Mouse (Mus musculus) stomach, embryonic 14.5 days (tissue): ENCODE results near the gene Abcc3. TPM values are rescaled to one million over a fixed set of nuclear protein-coding genes. Genes with fewer than 3 reads are reported as not detected.
"Not testable (repeated sequence)": the region's sequence is repeated elsewhere in the genome, so short reads cannot be mapped to it uniquely, and the experiment has no call there.

Experiments
- ATAC-seq: fragments of 200-750 bp; cut with Nextera tagmentation; 2 replicates; pipeline ENCODE4 v1.8.0; 2017; ENCODE audit warnings: low read depth, moderate TSS enrichment; ENCODE audit not compliant: insufficient number of reproducible peaks, insufficient read depth, low FRiP score
- H3K27ac ChIP-seq: fragments of 300-500 bp; sonication (generic); 2 replicates; pipeline ENCODE4 v1.5.1; 2014; ENCODE audit warnings: mild to moderate bottlenecking, low read length, moderate library complexity, mixed read lengths
- H3K27me3 ChIP-seq: fragments of 300-500 bp; sonication (generic); 2 replicates; pipeline ENCODE4 v1.6.1; 2014; ENCODE audit warnings: low read length, control low read depth, mixed read lengths; ENCODE audit not compliant: control insufficient read depth, insufficient read depth
- H3K36me3 ChIP-seq: fragments of 300-500 bp; sonication (generic); 2 replicates; pipeline ENCODE4 v1.6.1; 2014; ENCODE audit warnings: mild to moderate bottlenecking, control low read depth, low read length, moderate library complexity, mixed read lengths; ENCODE audit not compliant: control insufficient read depth, insufficient read depth
- H3K4me1 ChIP-seq: fragments of 300-500 bp; sonication (generic); 2 replicates; pipeline ENCODE4 v1.6.1; 2014; ENCODE audit warnings: low read length, control low read depth, mixed read lengths; ENCODE audit not compliant: control insufficient read depth, insufficient read depth
- H3K4me2 ChIP-seq: fragments of 300-500 bp; sonication (generic); replicated peaks from 2 replicates; pipeline ENCODE4 v1.6.1; 2014; ENCODE audit warnings: low read depth, low read length, control low read depth
- H3K4me3 ChIP-seq: fragments of 300-500 bp; sonication (generic); 2 replicates; pipeline ENCODE4 v1.5.1; 2014; ENCODE audit warnings: low read depth, low read length, control low read depth
- H3K9ac ChIP-seq: fragments of 300-500 bp; sonication (generic); replicated peaks from 2 replicates; pipeline ENCODE4 v1.6.1; 2014; ENCODE audit warnings: low read depth, mild to moderate bottlenecking, control low read depth, low read length, moderate library complexity, mixed read lengths
- H3K9me3 ChIP-seq: fragments of 300-500 bp; sonication (generic); 2 replicates; pipeline ENCODE4 v1.6.1; 2016; ENCODE audit warnings: low read depth, low read length, control low read depth; ENCODE audit not compliant: control insufficient read depth
- WGBS: fragments of 180-500 bp; shearing (Covaris S2); extraction: QIAGEN DNeasy Blood & Tissue Kit; methylation state at CpG from one replicate; pipeline ENCODE4 v1.1.7; 2014; 5-methylcytosine and 5-hydroxymethylcytosine counted together
- polyA plus RNA-seq: library from polyadenylated mRNA; unstranded; fragments of >200 nt; fragmentation: Nextera tagmentation; extraction: Ambion mirVana; gene quantifications from 2 replicates; pipeline ENCODE4 v1.2.1, GENCODE M21; 2014

Gene Abcc3
- polyA plus RNA-seq, 1 experiment from 2014 or later = 4.5 TPM

DNA sequence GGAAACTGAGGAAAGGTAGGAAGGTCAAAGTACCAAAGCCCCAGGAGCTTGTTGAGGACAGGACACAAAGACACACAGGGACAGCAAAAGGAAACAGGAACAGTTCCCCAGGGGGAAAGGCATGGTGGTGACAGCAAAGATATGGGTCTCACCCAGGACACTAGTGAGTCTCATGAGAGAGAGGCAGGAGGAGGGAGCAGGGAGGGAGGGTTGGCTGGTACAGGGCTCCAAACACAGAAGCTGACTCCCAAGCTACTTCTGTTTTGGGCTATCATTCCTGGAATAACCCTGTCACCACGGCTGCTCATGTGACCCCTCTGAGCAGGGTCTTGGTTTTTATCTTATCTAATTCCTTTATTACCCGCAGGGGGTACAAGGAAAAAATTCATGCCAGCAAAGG is 19.8 kb upstream of the Abcc3 start:
- peaks cover 21% of the 10 kb centered on the region; the same call in 1 of the 2 replicates for H3K4me1 ChIP-seq
- no peaks in the 10 kb centered on the region for H3K9me3 ChIP-seq
- peaks cover 8% of the 10 kb centered on the region; the same call in 1 of the 2 replicates for H3K36me3 ChIP-seq
- no peak overlapping the region for H3K4me2 ChIP-seq
- H3K9ac ChIP-seq = no peak overlapping the region
- 34% methylated on average over 2 of the region's 2 CpGs for WGBS
- ATAC-seq = no peak
- H3K27ac ChIP-seq = no peak overlapping the region
- H3K27me3 ChIP-seq = no peaks in the 10 kb centered on the region
- H3K4me3 ChIP-seq = no peak overlapping the region

DNA sequence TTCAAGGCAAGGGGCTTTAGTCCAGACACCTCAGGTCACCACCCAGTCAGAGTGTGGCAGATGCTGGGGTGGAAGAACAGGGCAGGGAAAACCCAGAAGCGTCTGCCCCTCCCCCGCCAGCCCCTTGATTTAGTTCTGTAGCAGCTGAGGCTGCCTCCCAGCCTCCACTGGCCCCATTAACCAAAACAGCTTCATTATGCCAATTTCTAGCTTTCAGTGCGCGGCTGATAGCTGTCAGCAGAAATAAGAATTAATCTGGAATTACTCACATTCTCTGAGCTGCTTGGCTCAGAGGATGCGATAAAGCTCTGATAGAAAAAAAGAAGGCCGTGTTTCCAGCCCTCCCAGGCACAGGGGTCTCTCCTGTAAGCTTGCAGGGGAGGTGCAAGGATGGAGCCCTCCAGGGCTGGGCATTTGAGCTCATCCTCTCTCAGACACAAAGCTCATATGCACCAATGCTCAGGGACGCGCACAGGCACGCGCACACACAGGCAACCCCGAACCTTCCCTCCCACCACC is 15.1 kb upstream of the Abcc3 start:
- Histone ChIP-seq H3K4me1 (peaks cover 25% of the 10 kb centered on the region), H3K36me3 (peaks cover 2% of the 10 kb centered on the region; the same call in 1 of the 2 replicates), H3K9me3 (no peaks in the 10 kb centered on the region), H3K4me3 (no peak overlapping the region), H3K4me2 (no peak overlapping the region), H3K27me3 (no peaks in the 10 kb centered on the region), H3K27ac (no peak overlapping the region), H3K9ac (no peak overlapping the region)
- 0 out of 2 replicates have a peak, but pooled peaks have one; percentile 8 for ATAC-seq
- WGBS = 37% methylated on average over 11 of the region's 11 CpGs

DNA sequence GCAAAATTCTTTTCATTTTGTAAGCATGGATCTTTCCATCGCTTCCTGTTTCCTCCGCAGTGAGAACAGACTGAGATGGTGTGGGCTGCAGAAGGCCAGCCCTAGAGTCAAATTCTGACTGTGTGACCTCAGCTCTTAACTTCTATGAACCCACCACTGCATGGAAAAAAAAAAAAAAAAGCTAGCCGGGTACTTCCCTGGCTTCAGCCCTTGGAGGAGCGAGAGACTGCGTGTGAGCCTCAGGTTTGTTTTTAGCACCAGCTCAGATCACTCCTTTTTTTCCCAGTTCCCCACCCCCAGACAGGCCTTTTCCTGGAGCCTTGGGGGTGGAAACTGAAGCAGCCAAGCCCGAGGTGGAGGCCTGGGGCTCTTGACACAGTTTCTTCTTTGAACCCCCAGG is 12.6 kb upstream of the Abcc3 start:
- H3K36me3 ChIP-seq = peaks cover 2% of the 10 kb centered on the region; the same call in 1 of the 2 replicates
- no peak overlapping the region for H3K4me2 ChIP-seq
- H3K27ac ChIP-seq = no peak overlapping the region
- no peak for ATAC-seq
- H3K9me3 ChIP-seq = no peaks in the 10 kb centered on the region
- 52% methylated on average over 6 of the region's 6 CpGs for WGBS
- no peak overlapping the region for H3K9ac ChIP-seq
- H3K27me3 ChIP-seq = no peaks in the 10 kb centered on the region
- peaks cover 25% of the 10 kb centered on the region for H3K4me1 ChIP-seq
- H3K4me3 ChIP-seq = no peak overlapping the region

DNA sequence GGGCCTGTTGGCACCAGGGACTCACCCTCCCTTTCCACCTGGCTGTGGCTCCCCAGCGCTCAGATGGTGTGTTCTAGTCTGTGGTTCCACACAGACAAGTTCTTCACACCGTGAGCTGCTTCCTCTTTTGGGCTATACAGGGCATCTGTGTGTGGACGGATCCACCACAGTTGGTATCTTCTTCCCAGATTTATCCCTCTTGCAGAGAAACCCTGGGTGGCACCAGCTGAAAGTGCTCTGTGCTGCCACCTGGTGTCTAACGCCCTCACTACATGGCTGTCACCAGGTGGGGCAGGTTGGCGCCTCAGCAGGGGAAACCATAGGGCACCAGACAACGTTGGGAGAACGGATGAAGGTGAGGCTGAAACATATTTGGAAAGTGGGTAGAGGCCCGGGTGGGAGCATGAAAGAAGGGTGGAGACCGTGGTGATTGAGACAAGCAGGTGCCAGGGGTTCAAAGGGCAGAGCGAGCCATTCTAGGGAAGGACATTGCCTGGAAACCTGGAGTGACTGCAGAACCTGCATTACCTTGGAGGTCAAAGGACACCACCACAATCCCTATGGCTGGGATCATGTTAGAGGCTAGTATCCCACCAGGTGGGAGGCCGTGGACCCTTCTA is 12.0 kb upstream of the Abcc3 start:
- H3K9ac ChIP-seq = no peak overlapping the region
- WGBS = 25% methylated on average over 11 of the region's 11 CpGs
- H3K4me1 ChIP-seq = peaks cover 25% of the 10 kb centered on the region
- no peak overlapping the region for H3K4me2 ChIP-seq
- no peaks in the 10 kb centered on the region for H3K9me3 ChIP-seq
- peak; percentile 34; the same call in 1 of the 2 replicates for ATAC-seq
- H3K36me3 ChIP-seq = no peaks in the 10 kb centered on the region; the same call in 1 of the 2 replicates
- 0 out of 2 replicates have a peak overlapping the region, but pooled peaks have one; percentile 39 for H3K27ac ChIP-seq
- no peak overlapping the region for H3K4me3 ChIP-seq
- H3K27me3 ChIP-seq = no peaks in the 10 kb centered on the region

DNA sequence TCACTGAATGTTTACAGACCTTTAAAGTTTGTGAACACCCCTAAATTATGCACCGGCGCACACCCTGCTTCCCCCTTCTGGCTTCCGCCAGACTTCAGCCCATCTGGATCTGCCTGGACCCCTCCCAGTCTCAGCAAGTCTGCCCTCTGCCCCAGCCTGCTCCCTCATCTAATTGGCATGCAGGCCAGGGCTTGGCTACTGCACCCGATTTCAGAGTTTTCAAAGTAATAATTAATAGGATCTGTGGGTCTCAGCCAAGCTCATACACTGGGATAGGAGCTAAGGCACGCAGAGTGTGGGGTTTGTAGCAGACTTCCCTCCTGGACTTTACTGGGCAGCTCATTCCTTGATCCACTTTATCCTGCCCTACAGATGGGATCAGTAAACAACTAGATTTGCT is 11.4 kb upstream of the Abcc3 start:
- peaks cover 25% of the 10 kb centered on the region for H3K4me1 ChIP-seq
- no peak overlapping the region for H3K4me2 ChIP-seq
- no peak overlapping the region for H3K9ac ChIP-seq
- no peaks in the 10 kb centered on the region; the same call in 1 of the 2 replicates for H3K36me3 ChIP-seq
- ATAC-seq = no peak
- H3K9me3 ChIP-seq = no peaks in the 10 kb centered on the region
- H3K27me3 ChIP-seq = no peaks in the 10 kb centered on the region
- 0 out of 2 replicates have a peak overlapping the region, but pooled peaks have one; percentile 39 for H3K27ac ChIP-seq
- no peak overlapping the region for H3K4me3 ChIP-seq
- 46% methylated on average over 5 of the region's 5 CpGs for WGBS

DNA sequence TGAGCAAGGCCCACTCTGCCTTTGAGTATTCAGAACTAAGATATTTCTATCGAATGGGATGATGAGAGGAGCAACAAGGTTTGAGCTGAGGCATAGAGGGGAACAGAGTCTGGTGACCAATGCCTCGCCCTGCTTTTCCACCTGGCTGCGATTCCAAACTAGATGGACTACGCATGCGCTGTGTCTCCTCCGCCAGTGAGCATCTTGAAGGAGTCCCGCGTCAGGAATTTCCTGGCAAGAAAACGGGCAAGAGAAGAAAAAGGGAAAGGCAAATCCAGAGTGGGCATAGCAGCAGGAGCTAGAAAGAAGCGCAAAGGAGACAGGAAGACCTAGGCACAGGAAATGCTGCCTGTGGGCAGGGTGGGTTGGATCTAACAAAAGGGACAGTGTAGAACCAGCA is 11.0 kb upstream of the Abcc3 start:
- no peak for ATAC-seq
- Histone ChIP-seq H3K4me3 (no peak overlapping the region), H3K27ac (no peak overlapping the region), H3K27me3 (no peaks in the 10 kb centered on the region), H3K4me1 (peaks cover 25% of the 10 kb centered on the region), H3K4me2 (no peak overlapping the region), H3K36me3 (no peaks in the 10 kb centered on the region), H3K9ac (no peak overlapping the region), H3K9me3 (no peaks in the 10 kb centered on the region)
- WGBS = 83% methylated on average over 10 of the region's 10 CpGs

DNA sequence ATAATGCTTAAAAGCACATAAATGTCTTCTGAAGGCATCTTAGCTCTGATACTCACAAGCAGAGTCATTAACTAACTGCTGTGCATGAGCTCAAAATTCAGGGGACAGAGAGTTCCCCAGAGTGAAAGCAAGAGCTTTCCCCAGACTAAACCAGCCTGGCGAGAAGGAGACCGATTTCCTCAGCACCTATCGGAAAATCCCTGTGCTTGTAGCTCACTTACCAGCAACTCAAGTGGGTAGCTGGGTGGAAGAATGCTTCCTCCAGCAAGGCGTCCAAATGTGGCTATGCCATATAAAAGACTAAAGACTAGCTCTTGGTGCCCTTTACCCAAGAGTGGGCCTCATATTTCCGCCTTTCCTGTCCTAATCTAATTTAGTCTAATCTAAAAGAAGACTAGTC is 9.9 kb upstream of the Abcc3 start:
- peaks cover 22% of the 10 kb centered on the region for H3K4me1 ChIP-seq
- no peaks in the 10 kb centered on the region for H3K27me3 ChIP-seq
- H3K36me3 ChIP-seq = no peaks in the 10 kb centered on the region
- no peak for ATAC-seq
- H3K4me3 ChIP-seq = no peak overlapping the region
- no peak overlapping the region for H3K9ac ChIP-seq
- no peaks in the 10 kb centered on the region for H3K9me3 ChIP-seq
- 86% methylated on average over 5 of the region's 5 CpGs for WGBS
- H3K27ac ChIP-seq = no peak overlapping the region
- H3K4me2 ChIP-seq = no peak overlapping the region

DNA sequence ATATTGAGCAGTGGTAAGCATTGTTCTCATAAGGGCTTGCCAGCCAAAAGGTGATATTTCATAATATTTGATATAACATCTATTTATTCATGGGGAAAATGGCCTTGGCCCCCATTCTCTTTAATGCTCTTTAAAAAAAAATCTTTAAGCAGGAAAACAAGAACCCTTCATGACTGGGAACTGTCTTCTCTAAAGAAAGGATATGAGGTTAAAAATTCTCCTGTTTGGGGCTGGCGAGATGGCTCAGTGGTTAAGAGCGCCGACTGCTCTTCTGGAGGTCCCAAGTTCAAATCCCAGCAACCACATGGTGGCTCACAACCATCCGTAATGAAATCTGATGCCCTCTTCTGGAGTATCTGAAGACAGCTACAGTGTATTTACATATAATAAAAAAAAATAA is 9.2 kb upstream of the Abcc3 start:
- H3K4me2 ChIP-seq, H3K36me3 ChIP-seq, H3K27me3 ChIP-seq, H3K9me3 ChIP-seq, H3K9ac ChIP-seq, H3K27ac ChIP-seq, H3K4me3 ChIP-seq, ATAC-seq: not testable (repeated sequence)
- 82% methylated on average over 4 of the region's 4 CpGs for WGBS
- peaks cover 15% of the 10 kb centered on the region for H3K4me1 ChIP-seq

DNA sequence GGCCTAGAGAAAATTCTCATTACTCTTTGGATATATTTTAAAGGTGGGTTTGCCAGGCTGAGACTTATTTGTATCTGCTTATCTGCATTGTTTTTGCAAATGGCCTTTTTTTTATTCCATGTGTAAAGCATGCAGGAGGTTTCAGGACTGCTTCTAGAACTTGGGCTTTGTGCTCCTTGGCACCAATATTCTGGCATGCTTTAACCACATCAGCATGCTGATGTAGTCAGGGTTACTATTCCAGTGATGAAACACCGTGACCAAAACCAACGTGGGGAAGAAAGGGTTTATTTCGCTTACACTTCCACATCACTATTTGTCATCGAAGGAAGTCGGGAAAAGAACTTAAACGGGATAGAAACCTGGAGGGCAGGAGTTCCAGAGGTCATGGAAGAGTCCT is 8.2 kb upstream of the Abcc3 start:
- 66% methylated on average over 6 of the region's 6 CpGs for WGBS
- no peak overlapping the region for H3K9ac ChIP-seq
- no peak overlapping the region for H3K4me3 ChIP-seq
- no peaks in the 10 kb centered on the region for H3K27me3 ChIP-seq
- no peak for ATAC-seq
- no peaks in the 10 kb centered on the region for H3K9me3 ChIP-seq
- no peak overlapping the region for H3K4me2 ChIP-seq
- H3K36me3 ChIP-seq = no peaks in the 10 kb centered on the region
- H3K27ac ChIP-seq = no peak overlapping the region
- H3K4me1 ChIP-seq = peaks cover 13% of the 10 kb centered on the region
